Mouse (Mus musculus): Measurements from ENCODE around the gene Man2c1. TPM values are rescaled to one million over a fixed set of nuclear protein-coding genes. Genes with fewer than 3 reads are reported as not detected.

Man2c1 gene
- polyA plus RNA-seq, 1 experiment: 192 TPM

- no peak overlapping the region for H3K27ac ChIP-seq (ENCODE audit: control insufficient read depth, insufficient read depth, low read depth, low read length)
- peak overlapping the region; percentile 92 for H3K4me3 ChIP-seq (ENCODE audit: control insufficient read depth, low read depth, low read length)
- H3K27me3 ChIP-seq (ENCODE audit: control insufficient read depth, insufficient read depth, low read length): no peaks in the 10 kb centered on the region
- H3K4me1 ChIP-seq (ENCODE audit: control insufficient read depth, insufficient read depth, low read length): peaks cover 13% of the 10 kb centered on the region
- H3K36me3 ChIP-seq (ENCODE audit: control insufficient read depth, insufficient read depth, low read length): no peaks in the 10 kb centered on the region
- TF ChIP-seq CTCF (IDR thresholded peaks at IDR 0.05; ENCODE audit: control insufficient read depth, insufficient read depth, insufficient replicate concordance, low read depth, low read length) (no peak), POLR2A (IDR thresholded peaks at IDR 0.05; ENCODE audit: control insufficient read depth, low read depth, low read length) (no peak)
These were observed 27.0 kb downstream of the Man2c1 start for GRCm38 (mm10) chr9:57157499-57157898.

- H3K4me1 ChIP-seq (ENCODE audit: control insufficient read depth, insufficient read depth, low read length): peaks cover 13% of the 10 kb centered on the region
- TF ChIP-seq CTCF (IDR thresholded peaks at IDR 0.05; ENCODE audit: control insufficient read depth, insufficient read depth, insufficient replicate concordance, low read depth, low read length) (no peak), POLR2A (IDR thresholded peaks at IDR 0.05; ENCODE audit: control insufficient read depth, low read depth, low read length) (no peak)
These were observed 27.6 kb downstream of the Man2c1 start, which contains the start of gene Commd4 for GRCm38 (mm10) chr9:57158013-57158470. Gene Commd4, minus strand, starts transcription at chr9:57158331.

GRCm38 (mm10) chr9:57158506-57158905 lies 28.0 kb downstream of the Man2c1 start:
- Histone ChIP-seq H3K27me3 (ENCODE audit: control insufficient read depth, insufficient read depth, low read length) (no peaks in the 10 kb centered on the region), H3K4me3 (ENCODE audit: control insufficient read depth, low read depth, low read length) (peak overlapping the region; percentile 92; the same call in 1 of the 2 replicates), H3K4me1 (ENCODE audit: control insufficient read depth, insufficient read depth, low read length) (peaks cover 13% of the 10 kb centered on the region), H3K36me3 (ENCODE audit: control insufficient read depth, insufficient read depth, low read length) (no peaks in the 10 kb centered on the region), H3K27ac (ENCODE audit: control insufficient read depth, insufficient read depth, low read depth, low read length) (peak overlapping the region; percentile 11; the same call in 1 of the 2 replicates)
- no peak for TF ChIP-seq CTCF (IDR thresholded peaks at IDR 0.05; ENCODE audit: control insufficient read depth, insufficient read depth, insufficient replicate concordance, low read depth, low read length)
- TF ChIP-seq POLR2A (IDR thresholded peaks at IDR 0.05; ENCODE audit: control insufficient read depth, low read depth, low read length): no peak

More at GRCm38 (mm10) chr9:57158013-57158470, 27.6 kb downstream of the Man2c1 start, which contains the start of gene Commd4:
- H3K36me3 ChIP-seq (ENCODE audit: control insufficient read depth, insufficient read depth, low read length): no peaks in the 10 kb centered on the region
- peak within 1 kb of the TSS; percentile 92 for H3K4me3 ChIP-seq (ENCODE audit: control insufficient read depth, low read depth, low read length)
- H3K27me3 ChIP-seq (ENCODE audit: control insufficient read depth, insufficient read depth, low read length): no peaks in the 10 kb centered on the region
- H3K27ac ChIP-seq (ENCODE audit: control insufficient read depth, insufficient read depth, low read depth, low read length): peak within 1 kb of the TSS; percentile 68

- Histone ChIP-seq H3K4me3 (ENCODE audit: control insufficient read depth, low read depth, low read length) (no peak overlapping the region), H3K27ac (ENCODE audit: control insufficient read depth, insufficient read depth, low read depth, low read length) (no peak overlapping the region), H3K27me3 (ENCODE audit: control insufficient read depth, insufficient read depth, low read length) (no peaks in the 10 kb centered on the region), H3K4me1 (ENCODE audit: control insufficient read depth, insufficient read depth, low read length) (peaks cover 6% of the 10 kb centered on the region), H3K36me3 (ENCODE audit: control insufficient read depth, insufficient read depth, low read length) (no peaks in the 10 kb centered on the region)
- TF ChIP-seq CTCF (IDR thresholded peaks at IDR 0.05; ENCODE audit: control insufficient read depth, insufficient read depth, insufficient replicate concordance, low read depth, low read length) (peak; percentile 43; the same call in 1 of the 2 replicates), POLR2A (IDR thresholded peaks at IDR 0.05; ENCODE audit: control insufficient read depth, low read depth, low read length) (no peak)
These were observed 32.0 kb downstream of the Man2c1 start for GRCm38 (mm10) chr9:57162496-57162895.

GRCm38 (mm10) chr9:57163137-57163536 lies 32.6 kb downstream of the Man2c1 start:
- H3K27ac ChIP-seq (ENCODE audit: control insufficient read depth, insufficient read depth, low read depth, low read length): no peak overlapping the region
- no peak overlapping the region for H3K4me3 ChIP-seq (ENCODE audit: control insufficient read depth, low read depth, low read length)

GRCm38 (mm10) chr9:57166173-57166572 lies 35.7 kb downstream of the Man2c1 start:
- Histone ChIP-seq H3K4me3 (ENCODE audit: control insufficient read depth, low read depth, low read length) (no peak overlapping the region), H3K4me1 (ENCODE audit: control insufficient read depth, insufficient read depth, low read length) (no peaks in the 10 kb centered on the region), H3K27me3 (ENCODE audit: control insufficient read depth, insufficient read depth, low read length) (no peaks in the 10 kb centered on the region), H3K27ac (ENCODE audit: control insufficient read depth, insufficient read depth, low read depth, low read length) (no peak overlapping the region), H3K36me3 (ENCODE audit: control insufficient read depth, insufficient read depth, low read length) (no peaks in the 10 kb centered on the region)
- TF ChIP-seq CTCF (IDR thresholded peaks at IDR 0.05; ENCODE audit: control insufficient read depth, insufficient read depth, insufficient replicate concordance, low read depth, low read length) (no peak), POLR2A (IDR thresholded peaks at IDR 0.05; ENCODE audit: control insufficient read depth, low read depth, low read length) (no peak)

More at GRCm38 (mm10) chr9:57163137-57163536, 32.6 kb downstream of the Man2c1 start:
- H3K4me1 ChIP-seq (ENCODE audit: control insufficient read depth, insufficient read depth, low read length): peaks cover under 1% of the 10 kb centered on the region; the same call in 1 of the 2 replicates
- H3K36me3 ChIP-seq (ENCODE audit: control insufficient read depth, insufficient read depth, low read length): no peaks in the 10 kb centered on the region
- TF ChIP-seq POLR2A (IDR thresholded peaks at IDR 0.05; ENCODE audit: control insufficient read depth, low read depth, low read length): no peak
- no peak for TF ChIP-seq CTCF (IDR thresholded peaks at IDR 0.05; ENCODE audit: control insufficient read depth, insufficient read depth, insufficient replicate concordance, low read depth, low read length)
- no peaks in the 10 kb centered on the region for H3K27me3 ChIP-seq (ENCODE audit: control insufficient read depth, insufficient read depth, low read length)

GRCm38 (mm10) chr9:57168411-57168810 lies 37.9 kb downstream of the Man2c1 start:
- Histone ChIP-seq H3K4me3 (ENCODE audit: control insufficient read depth, low read depth, low read length) (no peak overlapping the region), H3K4me1 (ENCODE audit: control insufficient read depth, insufficient read depth, low read length) (no peaks in the 10 kb centered on the region), H3K27me3 (ENCODE audit: control insufficient read depth, insufficient read depth, low read length) (no peaks in the 10 kb centered on the region), H3K27ac (ENCODE audit: control insufficient read depth, insufficient read depth, low read depth, low read length) (no peak overlapping the region), H3K36me3 (ENCODE audit: control insufficient read depth, insufficient read depth, low read length) (no peaks in the 10 kb centered on the region)
- TF ChIP-seq POLR2A (IDR thresholded peaks at IDR 0.05; ENCODE audit: control insufficient read depth, low read depth, low read length) (no peak), CTCF (IDR thresholded peaks at IDR 0.05; ENCODE audit: control insufficient read depth, insufficient read depth, insufficient replicate concordance, low read depth, low read length) (no peak)

Other genes with a start within 250 kb of the Man2c1 start
- gene Snx33, start 202.3 kb upstream of the Man2c1 start, polyA plus RNA-seq (2012; rRNA removed): 5.2 and 7.0 TPM in 2 replicates
- gene Imp3, start 193.2 kb upstream of the Man2c1 start, polyA plus RNA-seq (2012; rRNA removed): 42.3 and 44.2 TPM in 2 replicates
- gene Snupn, start 179.8 kb upstream of the Man2c1 start, polyA plus RNA-seq (2012; rRNA removed): 11.9 and 14.1 TPM in 2 replicates
- 21.9 and 22.0 TPM in 2 replicates for gene Ptpn9, start 135.8 kb upstream of the Man2c1 start, polyA plus RNA-seq (2012; rRNA removed)
- 86.9 and 99.2 TPM in 2 replicates for gene Sin3a, start 58.6 kb upstream of the Man2c1 start, polyA plus RNA-seq (2012; rRNA removed)
- 0.54 and 0.57 TPM in 2 replicates for gene Neil1, start 17.6 kb downstream of the Man2c1 start, polyA plus RNA-seq (2012; rRNA removed)
- 26.5 and 28.7 TPM in 2 replicates for gene Commd4, start 27.6 kb downstream of the Man2c1 start, polyA plus RNA-seq (2012; rRNA removed)
- 0.11 and 0.20 TPM in 2 replicates for gene Trcg1, start 105.9 kb downstream of the Man2c1 start, polyA plus RNA-seq (2012; rRNA removed)
- 87.2 and 99.0 TPM in 2 replicates for gene 1700017B05Rik, start 131.9 kb downstream of the Man2c1 start, polyA plus RNA-seq (2012; rRNA removed)

Data from testis, adult 2 months (tissue).